Mouse (Mus musculus) G1E (cell line): ENCODE results near the gene Hikeshi.

Experiments
- CTCF ChIP-seq: IDR thresholded peaks from 2 replicates; pipeline ENCODE4 v1.5.1; 2012; ENCODE audit warnings: low read depth, low read length, inconsistent platforms, mixed read lengths
- GATA1 ChIP-seq: IDR thresholded peaks from 2 replicates; pipeline ENCODE4 v1.6.1; 2012; ENCODE audit warnings: borderline replicate concordance, low read length, inconsistent platforms, mixed read lengths
- TAL1 ChIP-seq: conservative IDR thresholded peaks from 2 replicates; pipeline ENCODE4 v1.6.1; 2012; ENCODE audit warnings: low read depth, low read length, inconsistent platforms, mixed read lengths

DNA sequence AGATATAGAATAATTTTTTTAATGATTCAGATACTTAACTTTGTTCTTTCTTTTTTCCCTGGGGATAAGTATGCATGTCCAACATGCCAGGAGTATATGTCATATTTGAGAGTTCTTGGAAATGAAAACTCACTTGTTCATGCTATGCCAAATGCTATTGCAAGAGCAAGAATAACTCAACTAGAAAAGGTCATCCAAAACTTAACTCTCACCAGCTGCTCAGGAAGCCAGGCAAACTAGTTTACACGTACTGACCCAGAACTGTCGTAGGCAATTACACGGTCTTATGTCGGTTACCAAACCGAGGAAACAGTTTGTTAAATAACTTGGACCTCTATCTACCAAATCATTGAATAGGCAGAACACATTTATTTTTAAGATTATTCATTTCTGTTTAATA is 24.3 kb downstream of the Hikeshi start:
- TF ChIP-seq CTCF (no peak), TAL1 (no peak), GATA1 (no peak)
